Mouse (Mus musculus) embryonic facial prominence, embryonic 12.5 days (tissue): Measurements from ENCODE around the gene Cryba2. TPM values are rescaled to one million over a fixed set of nuclear protein-coding genes. Genes with fewer than 3 reads are reported as not detected.

Experiments used
- ATAC-seq: fragments of 200-750 bp; cut with Nextera tagmentation; 2 replicates; pipeline ENCODE4 v1.8.0; 2017; ENCODE audit not compliant: insufficient number of reproducible peaks, insufficient read depth, low FRiP score, low TSS enrichment
- H3K27ac ChIP-seq: fragments of 300-500 bp; sonication (generic); 2 replicates; pipeline ENCODE4 v1.5.1; 2016; ENCODE audit warnings: mild to moderate bottlenecking
- H3K27me3 ChIP-seq: fragments of 300-500 bp; sonication (generic); 2 replicates; pipeline ENCODE4 v1.6.1; 2016; ENCODE audit warnings: mild to moderate bottlenecking, moderate library complexity
- H3K36me3 ChIP-seq: fragments of 300-500 bp; sonication (generic); 2 replicates; pipeline ENCODE4 v1.6.1; 2016; ENCODE audit warnings: mild to moderate bottlenecking
- H3K4me1 ChIP-seq: fragments of 300-500 bp; sonication (generic); 2 replicates; pipeline ENCODE4 v1.6.1; 2016
- H3K4me2 ChIP-seq: fragments of 300-500 bp; sonication (generic); replicated peaks from 2 replicates; pipeline ENCODE4 v1.6.1; 2016; ENCODE audit warnings: mild to moderate bottlenecking, moderate library complexity
- H3K4me3 ChIP-seq: fragments of 300-500 bp; sonication (generic); 2 replicates; pipeline ENCODE4 v1.5.1; 2016; ENCODE audit warnings: mild to moderate bottlenecking
- H3K9ac ChIP-seq: fragments of 300-500 bp; sonication (generic); 2 replicates; pipeline ENCODE4 v1.6.1; 2016; ENCODE audit warnings: mild to moderate bottlenecking, moderate library complexity
- H3K9me3 ChIP-seq: fragments of 300-500 bp; sonication (generic); 2 replicates; pipeline ENCODE4 v1.6.1; 2016; ENCODE audit warnings: mild to moderate bottlenecking, moderate library complexity
- WGBS: fragments of 180-500 bp; shearing (Covaris S2); methylation state at CpG from one replicate; pipeline ENCODE4 v1.1.7; 2016; 5-methylcytosine and 5-hydroxymethylcytosine counted together
- polyA plus RNA-seq: library from polyadenylated mRNA; unstranded; fragments of >200 nt; fragmentation: Nextera tagmentation; extraction: Ambion mirVana; gene quantifications from 2 replicates; pipeline ENCODE4 v1.2.1, GENCODE M21; 2016

The Cryba2 gene
- polyA plus RNA-seq, 1 experiment from 2014 or later: 16.1 TPM

- Histone ChIP-seq H3K27me3 (peaks cover 94% of the 10 kb centered on the region), H3K9me3 (no peaks in the 10 kb centered on the region), H3K4me2 (peak overlapping the region; percentile 48), H3K4me3 (peak overlapping the region; percentile 30), H3K9ac (peak overlapping the region; percentile 2; the same call in 1 of the 2 replicates), H3K36me3 (no peaks in the 10 kb centered on the region), H3K27ac (no peak overlapping the region), H3K4me1 (peaks cover 28% of the 10 kb centered on the region)
- ATAC-seq: no peak
- WGBS: under 1% methylated on average over 72 of the region's 74 CpGs
Measured at GRCm38 (mm10) chr1:74882055-74882734, 10.7 kb downstream of the Cryba2 start.

- peaks cover 27% of the 10 kb centered on the region for H3K4me1 ChIP-seq
- no peak overlapping the region for H3K9ac ChIP-seq
- H3K9me3 ChIP-seq: no peaks in the 10 kb centered on the region
- 1% methylated on average over 18 of the region's 18 CpGs for WGBS
- H3K36me3 ChIP-seq: no peaks in the 10 kb centered on the region
- no peak overlapping the region for H3K27ac ChIP-seq
- no peak for ATAC-seq
- H3K4me3 ChIP-seq: no peak overlapping the region
- no peak overlapping the region for H3K4me2 ChIP-seq
- H3K27me3 ChIP-seq: peaks cover 83% of the 10 kb centered on the region
Measured at GRCm38 (mm10) chr1:74880785-74881360, 12.1 kb downstream of the Cryba2 start.

GRCm38 (mm10) chr1:74877199-74877598, 15.7 kb downstream of the Cryba2 start:
- no peak for ATAC-seq
- H3K27me3 ChIP-seq: peaks cover 49% of the 10 kb centered on the region
- no peak overlapping the region for H3K9ac ChIP-seq
- H3K4me2 ChIP-seq: no peak overlapping the region
- no peak overlapping the region for H3K4me3 ChIP-seq
- H3K9me3 ChIP-seq: no peaks in the 10 kb centered on the region
- 59% methylated on average over 3 of the region's 3 CpGs for WGBS
- peaks cover 5% of the 10 kb centered on the region for H3K4me1 ChIP-seq
- no peaks in the 10 kb centered on the region for H3K36me3 ChIP-seq
- no peak overlapping the region for H3K27ac ChIP-seq

- H3K4me2 ChIP-seq: no peak overlapping the region
- no peaks in the 10 kb centered on the region for H3K4me1 ChIP-seq
- H3K36me3 ChIP-seq: no peaks in the 10 kb centered on the region
- peaks cover 7% of the 10 kb centered on the region for H3K27me3 ChIP-seq
- H3K9ac ChIP-seq: no peak overlapping the region
- 66% methylated on average over 2 of the region's 2 CpGs for WGBS
- H3K27ac ChIP-seq: no peak overlapping the region
- H3K4me3 ChIP-seq: no peak overlapping the region
- ATAC-seq: no peak
- no peaks in the 10 kb centered on the region for H3K9me3 ChIP-seq
Measured at GRCm38 (mm10) chr1:74872218-74872617, 20.7 kb downstream of the Cryba2 start.

DNA sequence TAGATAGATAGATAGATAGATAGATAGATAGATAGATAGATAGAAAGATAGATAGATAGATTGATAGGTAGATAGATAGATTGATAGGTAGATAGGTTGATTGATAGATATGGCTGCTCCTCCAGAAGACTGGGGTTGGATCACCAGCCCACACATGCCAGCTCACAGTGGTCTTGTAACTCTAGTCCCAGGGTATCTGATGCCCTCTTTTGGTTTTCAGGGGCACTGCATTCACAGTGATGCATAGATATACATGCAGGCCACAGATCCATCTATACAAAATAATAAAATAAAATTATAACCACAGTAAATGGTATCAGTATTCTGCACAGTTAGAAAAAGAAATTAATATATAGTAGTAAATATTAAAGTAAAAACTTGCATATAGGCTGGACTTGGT, 31.2 kb downstream of the Cryba2 start:
- Histone ChIP-seq H3K27me3 (peaks cover 36% of the 10 kb centered on the region), H3K27ac (no peak overlapping the region), H3K36me3 (no peaks in the 10 kb centered on the region), H3K4me3 (no peak overlapping the region), H3K9ac (no peak overlapping the region), H3K9me3 (no peaks in the 10 kb centered on the region), H3K4me1 (0 out of 2 replicates have a peak, but pooled peaks cover 4% of the 10 kb centered on the region), H3K4me2 (no peak overlapping the region)
- no peak for ATAC-seq

GRCm38 (mm10) chr1:74859223-74859984, 33.5 kb downstream of the Cryba2 start:
- peaks cover 57% of the 10 kb centered on the region for H3K27me3 ChIP-seq
- H3K9ac ChIP-seq: no peak overlapping the region
- H3K9me3 ChIP-seq: no peaks in the 10 kb centered on the region
- ATAC-seq: no peak
- no peak overlapping the region for H3K4me3 ChIP-seq
- H3K4me2 ChIP-seq: no peak overlapping the region
- no peaks in the 10 kb centered on the region for H3K36me3 ChIP-seq
- 38% methylated on average over 6 of the region's 6 CpGs for WGBS
- no peak overlapping the region for H3K27ac ChIP-seq
- H3K4me1 ChIP-seq: peaks cover 15% of the 10 kb centered on the region

GRCm38 (mm10) chr1:74858805-74859204, 34.1 kb downstream of the Cryba2 start:
- Histone ChIP-seq H3K4me3 (peak overlapping the region; percentile 36), H3K9ac (no peak overlapping the region), H3K27me3 (peaks cover 62% of the 10 kb centered on the region), H3K4me2 (peak overlapping the region; percentile 56), H3K27ac (no peak overlapping the region), H3K9me3 (no peaks in the 10 kb centered on the region), H3K4me1 (peaks cover 19% of the 10 kb centered on the region), H3K36me3 (no peaks in the 10 kb centered on the region)
- no peak for ATAC-seq
- WGBS: 4% methylated on average over 16 of the region's 16 CpGs

GRCm38 (mm10) chr1:74858171-74858719, 34.7 kb downstream of the Cryba2 start:
- H3K4me2 ChIP-seq: peak overlapping the region; percentile 56
- no peak overlapping the region for H3K9ac ChIP-seq
- H3K27ac ChIP-seq: no peak overlapping the region
- WGBS: under 1% methylated on average over 29 of the region's 29 CpGs
- ATAC-seq: 0 out of 2 replicates have a peak, but pooled peaks have one; percentile 30
- no peaks in the 10 kb centered on the region for H3K9me3 ChIP-seq
- H3K27me3 ChIP-seq: peaks cover 68% of the 10 kb centered on the region
- H3K4me1 ChIP-seq: peaks cover 19% of the 10 kb centered on the region
- H3K36me3 ChIP-seq: no peaks in the 10 kb centered on the region
- H3K4me3 ChIP-seq: peak overlapping the region; percentile 36

GRCm38 (mm10) chr1:74857677-74858076, 35.3 kb downstream of the Cryba2 start:
- H3K27ac ChIP-seq: no peak overlapping the region
- no peak for ATAC-seq
- H3K4me1 ChIP-seq: peaks cover 19% of the 10 kb centered on the region
- H3K9ac ChIP-seq: no peak overlapping the region
- H3K9me3 ChIP-seq: no peaks in the 10 kb centered on the region
- WGBS: 4% methylated on average over 4 of the region's 4 CpGs
- peaks cover 74% of the 10 kb centered on the region for H3K27me3 ChIP-seq
- H3K4me3 ChIP-seq: peak overlapping the region; percentile 36
- H3K4me2 ChIP-seq: peak overlapping the region; percentile 56
- no peaks in the 10 kb centered on the region for H3K36me3 ChIP-seq

DNA sequence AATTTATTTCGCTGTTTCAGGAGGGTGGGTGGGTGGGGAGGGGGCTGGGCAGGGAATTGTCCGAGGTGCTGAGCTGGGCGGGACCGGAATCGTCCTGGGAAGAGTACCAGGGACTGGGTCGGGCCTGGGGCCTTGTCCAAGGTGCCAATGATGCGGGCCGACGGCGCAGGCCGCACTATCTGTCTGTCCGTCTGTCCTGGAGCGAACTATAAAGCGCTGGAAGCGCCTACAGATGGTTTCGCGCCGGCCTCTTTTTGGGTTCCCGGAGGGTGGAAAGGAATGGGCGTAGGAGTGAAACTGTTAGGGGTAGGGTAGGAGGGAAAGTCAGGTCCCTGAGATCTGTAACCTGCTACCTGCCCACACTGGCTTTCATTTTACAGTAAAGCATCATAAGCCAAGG, 35.7 kb downstream of the Cryba2 start:
- no peak overlapping the region for H3K27ac ChIP-seq
- 0 out of 2 replicates have a peak overlapping the region, but pooled peaks have one; percentile 99 for H3K4me2 ChIP-seq
- H3K27me3 ChIP-seq: peaks cover 78% of the 10 kb centered on the region
- no peaks in the 10 kb centered on the region for H3K9me3 ChIP-seq
- H3K4me3 ChIP-seq: no peak overlapping the region
- no peak for ATAC-seq
- 3% methylated on average over 20 of the region's 20 CpGs for WGBS
- H3K36me3 ChIP-seq: no peaks in the 10 kb centered on the region
- no peak overlapping the region for H3K9ac ChIP-seq
- H3K4me1 ChIP-seq: peaks cover 19% of the 10 kb centered on the region

DNA sequence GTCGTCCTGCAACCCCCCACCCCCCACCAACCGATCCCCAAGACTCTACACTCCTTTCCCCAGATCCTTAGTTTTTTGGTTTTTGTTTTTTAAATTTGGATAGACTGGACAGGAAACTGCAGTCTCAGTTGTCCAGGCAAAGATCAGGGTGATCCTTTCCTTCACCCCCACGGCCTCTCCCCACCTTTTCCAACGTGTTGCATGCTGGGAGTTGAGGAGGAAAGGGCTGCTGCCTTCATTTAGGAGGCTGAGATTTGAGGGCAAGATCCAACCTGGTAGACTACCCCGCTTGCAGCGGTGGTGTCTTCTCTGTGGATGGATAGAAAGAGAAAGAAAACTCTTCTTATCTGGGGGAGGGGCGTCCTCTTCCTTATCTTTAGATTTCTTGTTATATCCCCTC, 36.2 kb downstream of the Cryba2 start:
- Histone ChIP-seq H3K27me3 (peaks cover 82% of the 10 kb centered on the region), H3K36me3 (no peaks in the 10 kb centered on the region), H3K4me1 (peaks cover 19% of the 10 kb centered on the region), H3K4me2 (0 out of 2 replicates have a peak overlapping the region, but pooled peaks have one; percentile 99), H3K9ac (no peak overlapping the region), H3K9me3 (no peaks in the 10 kb centered on the region), H3K27ac (no peak overlapping the region), H3K4me3 (no peak overlapping the region)
- 3% methylated on average over 7 of the region's 7 CpGs for WGBS
- ATAC-seq: no peak
